Mouse (Mus musculus) forebrain, postnatal 0 days (tissue): Measurements from ENCODE around the gene Ttc34. TPM values are rescaled to one million over a fixed set of nuclear protein-coding genes. Genes with fewer than 3 reads are reported as not detected.

Experiments used
- ATAC-seq: fragments of 200-750 bp; cut with Nextera tagmentation; 2 replicates; pipeline ENCODE4 v1.8.0; 2017; ENCODE audit warnings: mild to moderate bottlenecking, moderate library complexity
- DNase-seq: peaks from one replicate; pipeline ENCODE4 v3.0.0-alpha.2; 2015
- H3K27ac ChIP-seq: fragments of 300-500 bp; sonication (generic); 2 replicates; pipeline ENCODE4 v1.5.1; 2014; ENCODE audit warnings: low read depth, mild to moderate bottlenecking, antibody characterized with exemption, low read length, moderate library complexity, mixed read lengths
- H3K27me3 ChIP-seq: fragments of 300-500 bp; sonication (generic); 2 replicates; pipeline ENCODE4 v1.6.1; 2014; ENCODE audit warnings: mild to moderate bottlenecking, low read length, mixed read lengths; ENCODE audit not compliant: insufficient read depth
- H3K36me3 ChIP-seq: fragments of 300-500 bp; sonication (generic); 2 replicates; pipeline ENCODE4 v1.6.1; 2014; ENCODE audit warnings: mild to moderate bottlenecking, moderate library complexity; ENCODE audit not compliant: insufficient read depth
- H3K4me1 ChIP-seq: fragments of 300-500 bp; sonication (generic); 2 replicates; pipeline ENCODE4 v1.6.1; 2014; ENCODE audit warnings: antibody characterized with exemption; ENCODE audit not compliant: insufficient read depth
- H3K4me2 ChIP-seq: fragments of 300-500 bp; sonication (generic); 2 replicates; pipeline ENCODE4 v1.6.1; 2014; ENCODE audit warnings: low read depth, mild to moderate bottlenecking, moderate library complexity
- H3K4me3 ChIP-seq: fragments of 300-500 bp; sonication (generic); 2 replicates; pipeline ENCODE4 v1.5.1; 2014; ENCODE audit warnings: low read depth, low read length, mixed read lengths
- H3K9ac ChIP-seq: fragments of 300-500 bp; sonication (generic); 2 replicates; pipeline ENCODE4 v1.6.1; 2014; ENCODE audit warnings: mild to moderate bottlenecking
- H3K9me3 ChIP-seq: fragments of 300-500 bp; sonication (generic); 2 replicates; pipeline ENCODE4 v1.6.1; 2016; ENCODE audit warnings: low read length
- CTCF ChIP-seq: sonication (generic); IDR thresholded peaks from 2 replicates; pipeline ENCODE4 v1.5.1; 2016; ENCODE audit warnings: antibody characterized with exemption, control low read depth, low read depth
- whole genome bisulfite sequencing: fragments of 180-500 bp; shearing (Covaris S2); extraction: QIAGEN DNeasy Blood & Tissue Kit; methylation state at CpG from one replicate; pipeline ENCODE4 v1.1.7; 2014; 5-methylcytosine and 5-hydroxymethylcytosine counted together
- polyA plus RNA-seq: library from polyadenylated mRNA; unstranded; fragments of >200 nt; fragmentation: Nextera tagmentation; extraction: Ambion mirVana; gene quantifications from 2 replicates; pipeline ENCODE4 v1.2.1, GENCODE M21; 2015
- total RNA-seq: library from RNA; depleted of rRNA; stranded (reverse); fragments of >200 nt; gene quantifications from 2 replicates; pipeline ENCODE4 v1.2.3, GENCODE M21; 2014

Gene Ttc34
- total and polyA plus RNA-seq, 2 experiments from 2014 or later: 3.6 to 4.1 TPM

GRCm38 (mm10) chr4:154877864-154878548 lies 40.7 kb downstream of the Ttc34 start:
- no peaks in the 10 kb centered on the region for H3K36me3 ChIP-seq
- H3K27ac ChIP-seq: peak overlapping the region; percentile 69
- whole genome bisulfite sequencing: 12% methylated on average over 18 of the region's 18 CpGs
- DNase-seq (peak; percentile 96), ATAC-seq (peak; percentile 99)
- no peaks in the 10 kb centered on the region for H3K9me3 ChIP-seq
- H3K4me3 ChIP-seq: peak overlapping the region; percentile 32
- no peaks in the 10 kb centered on the region for H3K4me1 ChIP-seq
- H3K4me2 ChIP-seq: peak overlapping the region; percentile 52
- no peaks in the 10 kb centered on the region for H3K27me3 ChIP-seq
- H3K9ac ChIP-seq: peak overlapping the region; percentile 43
- TF ChIP-seq CTCF: peak; percentile 93

- Histone ChIP-seq H3K4me3 (no peak overlapping the region), H3K4me2 (no peak overlapping the region), H3K9me3 (no peaks in the 10 kb centered on the region), H3K27me3 (no peaks in the 10 kb centered on the region), H3K36me3 (no peaks in the 10 kb centered on the region), H3K4me1 (no peaks in the 10 kb centered on the region), H3K9ac (no peak overlapping the region), H3K27ac (no peak overlapping the region)
- DNase-seq (no peak), ATAC-seq (no peak)
- no peak for TF ChIP-seq CTCF
- WGBS: 70% methylated on average over 6 of the region's 6 CpGs
Measured at GRCm38 (mm10) chr4:154880730-154881129, 43.5 kb downstream of the Ttc34 start.

DNA sequence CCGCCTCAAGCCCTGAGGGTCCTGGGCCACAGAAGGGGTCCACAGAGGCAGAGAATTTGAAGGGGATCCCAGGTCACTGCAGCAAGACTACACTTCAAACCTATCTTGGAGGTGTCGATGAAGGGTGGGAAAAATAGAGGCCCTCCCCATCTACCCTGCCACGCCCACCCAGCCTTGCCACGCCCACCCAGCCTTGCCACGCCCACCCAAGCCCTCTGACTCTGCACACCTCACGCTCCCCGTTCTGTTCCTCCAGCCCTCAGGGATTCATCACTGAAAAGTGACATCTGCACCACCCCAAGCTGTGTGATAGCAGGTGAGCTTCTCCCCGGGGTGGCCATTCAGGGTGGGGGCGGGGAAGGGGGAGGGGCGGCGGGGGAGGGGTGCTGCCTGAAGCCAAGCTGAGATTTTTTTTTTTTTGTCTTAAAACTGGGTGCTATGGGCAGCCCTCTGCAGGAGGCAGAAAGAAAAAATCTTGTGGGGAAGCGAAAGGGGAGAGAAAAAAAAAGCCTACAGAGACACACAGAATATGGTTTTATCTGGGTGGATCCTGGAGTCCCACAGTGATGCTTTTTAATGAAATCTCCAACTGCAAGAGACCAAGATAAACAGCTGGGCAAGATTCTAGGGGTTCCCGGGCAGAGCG lies 44.9 kb downstream of the Ttc34 start:
- H3K9ac ChIP-seq: no peak overlapping the region
- WGBS: 33% methylated on average over 13 of the region's 14 CpGs
- no peaks in the 10 kb centered on the region for H3K4me1 ChIP-seq
- H3K27ac ChIP-seq: no peak overlapping the region
- H3K27me3 ChIP-seq: no peaks in the 10 kb centered on the region
- no peak overlapping the region for H3K4me2 ChIP-seq
- DNase-seq: no peak
- H3K4me3 ChIP-seq: no peak overlapping the region
- no peaks in the 10 kb centered on the region for H3K9me3 ChIP-seq
- no peak for ATAC-seq
- TF ChIP-seq CTCF: no peak
- no peaks in the 10 kb centered on the region for H3K36me3 ChIP-seq

DNA sequence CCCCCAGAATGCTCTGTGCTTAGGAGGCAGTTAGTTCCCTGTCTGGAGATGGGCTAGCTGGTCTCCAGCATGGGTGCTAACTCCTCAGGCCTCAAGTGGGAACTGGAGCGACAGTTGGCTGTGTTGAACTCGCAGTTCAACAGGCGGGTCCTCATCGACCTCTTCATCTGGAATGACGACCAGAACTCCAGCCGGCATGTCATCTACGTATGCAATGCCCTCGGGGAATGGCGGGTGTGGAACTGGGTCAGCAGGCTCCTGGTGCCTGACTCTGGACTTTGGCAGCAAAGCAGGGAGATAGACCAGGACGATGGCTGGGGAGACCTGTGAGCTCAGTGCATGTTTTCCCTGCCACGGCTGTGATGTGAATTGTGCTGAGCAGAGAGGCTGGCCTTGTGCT lies 48.2 kb downstream of the Ttc34 start:
- no peaks in the 10 kb centered on the region for H3K27me3 ChIP-seq
- no peaks in the 10 kb centered on the region for H3K4me1 ChIP-seq
- DNase-seq: no peak
- ATAC-seq: no peak
- H3K4me2 ChIP-seq: no peak overlapping the region
- H3K4me3 ChIP-seq: no peak overlapping the region
- H3K27ac ChIP-seq: no peak overlapping the region
- no peak for TF ChIP-seq CTCF
- no peak overlapping the region for H3K9ac ChIP-seq
- H3K36me3 ChIP-seq: no peaks in the 10 kb centered on the region
- WGBS: 83% methylated on average over 11 of the region's 11 CpGs
- no peaks in the 10 kb centered on the region for H3K9me3 ChIP-seq

GRCm38 (mm10) chr4:154886876-154887592 lies 49.8 kb downstream of the Ttc34 start:
- TF ChIP-seq CTCF: no peak
- Histone ChIP-seq H3K9me3 (no peaks in the 10 kb centered on the region), H3K4me2 (no peak overlapping the region), H3K27ac (no peak overlapping the region), H3K27me3 (no peaks in the 10 kb centered on the region), H3K4me1 (no peaks in the 10 kb centered on the region), H3K4me3 (no peak overlapping the region), H3K9ac (no peak overlapping the region), H3K36me3 (no peaks in the 10 kb centered on the region)
- WGBS: 68% methylated on average over 13 of the region's 13 CpGs
- ATAC-seq: peak; percentile 36; the same call in 1 of the 2 replicates
- no peak for DNase-seq

- no peaks in the 10 kb centered on the region for H3K4me1 ChIP-seq
- no peaks in the 10 kb centered on the region for H3K36me3 ChIP-seq
- 87% methylated on average over 15 of the region's 15 CpGs for WGBS
- no peak overlapping the region for H3K4me3 ChIP-seq
- no peaks in the 10 kb centered on the region for H3K27me3 ChIP-seq
- H3K9ac ChIP-seq: no peak overlapping the region
- no peaks in the 10 kb centered on the region for H3K9me3 ChIP-seq
- H3K27ac ChIP-seq: no peak overlapping the region
- ATAC-seq: no peak
- H3K4me2 ChIP-seq: no peak overlapping the region
- TF ChIP-seq CTCF: no peak
- DNase-seq: no peak
Measured at GRCm38 (mm10) chr4:154887593-154888250, 50.5 kb downstream of the Ttc34 start.
